ENCODE assay signal across 7 mouse cellular contexts in the genomic region with DNA sequence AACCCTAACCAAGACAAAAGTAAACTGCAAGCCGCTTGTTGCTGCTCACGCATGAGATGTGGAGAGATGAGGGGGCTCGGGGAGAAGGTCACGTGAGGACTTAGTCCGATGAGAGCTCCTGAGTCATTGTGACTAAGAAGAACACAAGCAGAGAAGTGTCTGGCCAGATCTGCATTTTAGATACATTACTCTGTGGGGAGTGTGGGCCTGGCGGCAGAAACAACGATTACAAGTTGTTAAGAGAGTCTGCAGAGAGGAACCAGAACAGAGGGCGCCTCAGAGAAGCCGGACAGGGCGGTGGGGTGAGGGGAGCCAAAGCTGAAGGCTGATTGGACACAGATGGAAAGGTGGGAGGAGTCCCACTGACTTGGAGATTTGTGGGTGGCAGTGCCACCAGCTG. TPM values are rescaled to one million over a fixed set of nuclear protein-coding genes. Genes with fewer than 3 reads are reported as not detected.
DNase-seq lines count a peak whose midpoint lies in the region; ATAC-seq lines count a peak whose summit lies in the region.

No protein-coding gene starts in this region.

- no peaks in the 10 kb centered on the region for H3K9me3 ChIP-seq in liver, embryonic 11.5 days (ENCODE audit: control insufficient read depth, low read length)
- H3K9me3 ChIP-seq in neural tube, embryonic 13.5 days: no peaks in the 10 kb centered on the region

- no peaks in the 10 kb centered on the region for H3K27me3 ChIP-seq in liver, embryonic 11.5 days (replicated peaks; ENCODE audit: control insufficient read depth, insufficient read depth, low read length)
- 0 out of 2 replicates have a peak, but pooled peaks cover 4% of the 10 kb centered on the region for H3K27me3 ChIP-seq in neural tube, embryonic 13.5 days

- no peak for ATAC-seq in liver, embryonic 11.5 days (replicated peaks; ENCODE audit: low FRiP score)
- no peak for ATAC-seq in neural tube, embryonic 13.5 days (ENCODE audit: low read depth)
- no peak for ATAC-seq in activated CD4-positive, CD25-positive, alpha-beta regulatory T cell, adult 4 months

- H3K4me1 ChIP-seq in liver, embryonic 11.5 days (replicated peaks; ENCODE audit: control insufficient read depth, insufficient read depth, low read length): peaks cover 3% of the 10 kb centered on the region; the same call in 1 of the 2 replicates
- peaks cover 31% of the 10 kb centered on the region for H3K4me1 ChIP-seq in neural tube, embryonic 13.5 days (replicated peaks)

- no peaks in the 10 kb centered on the region for H3K36me3 ChIP-seq in liver, embryonic 11.5 days (ENCODE audit: control insufficient read depth, insufficient read depth, low read length)
- no peaks in the 10 kb centered on the region for H3K36me3 ChIP-seq in neural tube, embryonic 13.5 days

- DNase-seq in liver, embryonic 11.5 days (ENCODE audit: low spot score): peak; percentile 29
- DNase-seq in liver: no peak
- DNase-seq in Muller cell, postnatal 12 days (ENCODE audit: inconsistent ontology term): peak; percentile 72
- peak; percentile 32 for DNase-seq in embryo, embryonic 10.5 days (ENCODE audit: low spot score)
- no peak for DNase-seq in ovary, postnatal 36 days (ENCODE audit: low spot score)

- no peak overlapping the region for H3K4me3 ChIP-seq in liver, embryonic 11.5 days (ENCODE audit: low read depth, low read length)
- H3K4me3 ChIP-seq in neural tube, embryonic 13.5 days: no peak overlapping the region

- H3K4me2 ChIP-seq in liver, embryonic 11.5 days: no peak overlapping the region
- 0 out of 2 replicates have a peak overlapping the region, but pooled peaks have one; percentile 11 for H3K4me2 ChIP-seq in neural tube, embryonic 13.5 days

- no peak overlapping the region for H3K27ac ChIP-seq in liver, embryonic 11.5 days (ENCODE audit: low read depth, low read length)
- H3K27ac ChIP-seq in neural tube, embryonic 13.5 days (replicated peaks): no peak overlapping the region

- H3K9ac ChIP-seq in liver, embryonic 11.5 days (ENCODE audit: low read depth, low read length): no peak overlapping the region
- no peak overlapping the region for H3K9ac ChIP-seq in neural tube, embryonic 13.5 days

- WGBS in liver, embryonic 11.5 days: 42% methylated on average over 10 of the region's 10 CpGs
- WGBS in neural tube, embryonic 13.5 days: 38% methylated on average over 10 of the region's 10 CpGs

RNA-seq across cellular contexts. Expression of a gene that starts 2.7 kb away (rescaled TPM):
- 0.68 and 0.77 TPM in 2 replicates for polyA plus RNA-seq in liver, embryonic 11.5 days (2014; fragmentation: Nextera tagmentation; extraction: Ambion mirVana)
- polyA plus RNA-seq in neural tube, embryonic 13.5 days (2015; fragmentation: Nextera tagmentation; extraction: Ambion mirVana): 1.5 and 2.1 TPM in 2 replicates
- polyA plus RNA-seq in activated CD4-positive, CD25-positive, alpha-beta regulatory T cell, adult 4 months (2017; shearing (Covaris generic)): not detected

RNA-seq across cellular contexts. Expression of a gene that starts 56.5 kb away (rescaled TPM):
- not detected in 2 replicates for polyA plus RNA-seq in liver, embryonic 11.5 days (2014; fragmentation: Nextera tagmentation; extraction: Ambion mirVana)
- polyA plus RNA-seq in neural tube, embryonic 13.5 days (2015; fragmentation: Nextera tagmentation; extraction: Ambion mirVana): not detected in 2 replicates
- not detected for polyA plus RNA-seq in activated CD4-positive, CD25-positive, alpha-beta regulatory T cell, adult 4 months (2017; shearing (Covaris generic))

Comparison
In these comparisons a context has a peak if more than half of its experiments do, and no peak if none do; other contexts are left out.
1. DNase-seq: peak in liver, embryonic 11.5 days (single experiment), Muller cell, postnatal 12 days (single experiment) and embryo, embryonic 10.5 days (single experiment); none in liver (single experiment) and ovary, postnatal 36 days (single experiment).